Mouse (Mus musculus): ENCODE results near the gene Miip.
"Not testable (repeated sequence)": the region's sequence is repeated elsewhere in the genome, so short reads cannot be mapped to it uniquely, and the experiment has no call there.

GRCm38 (mm10) chr4:147819659-147820058 lies 49.0 kb downstream of the Miip start:
- not testable (repeated sequence) for TF ChIP-seq CTCF (IDR thresholded peaks at IDR 0.05; ENCODE audit: low read depth, low read length); POLR2A (IDR thresholded peaks at IDR 0.05; ENCODE audit: borderline replicate concordance, low read depth, low read length)
